Mouse (Mus musculus): ENCODE measurements around the gene Nubp2. TPM values are rescaled to one million over a fixed set of nuclear protein-coding genes. Genes with fewer than 3 reads are reported as not detected.
A peak's percentile ranks its signal among the peaks of the same experiment; 100 is the strongest.

The Nubp2 gene
- total RNA-seq, 2 experiments from 2014 or later, result 51.9 to 55.3 TPM

GRCm38 (mm10) chr17:24867914-24868313 lies 18.2 kb downstream of the Nubp2 start:
- DNase-seq (ENCODE audit: low spot score in 2 of 2), result no peak

GRCm38 (mm10) chr17:24865776-24866175 lies 20.4 kb downstream of the Nubp2 start, which contains the start of gene Igfals:
Gene Igfals, plus strand, starts transcription at chr17:24865997.
- no peak for DNase-seq (ENCODE audit: low spot score in 2 of 2)

GRCm38 (mm10) chr17:24861785-24862184 lies 24.4 kb downstream of the Nubp2 start:
- no peak for DNase-seq (ENCODE audit: low spot score in 2 of 2)

GRCm38 (mm10) chr17:24860076-24860475 lies 26.1 kb downstream of the Nubp2 start:
- DNase-seq (ENCODE audit: low spot score in 2 of 2), result no peak

- DNase-seq (ENCODE audit: low spot score in 2 of 2), result no peak
Observed at GRCm38 (mm10) chr17:24858967-24859366, 27.2 kb downstream of the Nubp2 start.

- DNase-seq (ENCODE audit: low spot score in 2 of 2), result no peak
Observed at GRCm38 (mm10) chr17:24857831-24858470, 28.2 kb downstream of the Nubp2 start.

- no peak for DNase-seq (ENCODE audit: low spot score in 2 of 2)
Observed at GRCm38 (mm10) chr17:24856589-24856988, 29.6 kb downstream of the Nubp2 start.

GRCm38 (mm10) chr17:24855838-24856464 lies 30.2 kb downstream of the Nubp2 start:
- no peak for DNase-seq (ENCODE audit: low spot score in 2 of 2)

GRCm38 (mm10) chr17:24851381-24852125 lies 34.6 kb downstream of the Nubp2 start:
- no peak for DNase-seq (ENCODE audit: low spot score in 2 of 2)

GRCm38 (mm10) chr17:24850773-24851127 lies 35.4 kb downstream of the Nubp2 start:
- DNase-seq (ENCODE audit: low spot score in 2 of 2), result no peak

GRCm38 (mm10) chr17:24850065-24850772 lies 35.9 kb downstream of the Nubp2 start, which contains the start of gene Fahd1:
Gene Fahd1, minus strand, starts transcription at chr17:24850364.
- DNase-seq (ENCODE audit: low spot score in 2 of 2), result peak; percentile 75 to 88

GRCm38 (mm10) chr17:24849733-24850064 lies 36.5 kb downstream of the Nubp2 start:
- DNase-seq (ENCODE audit: low spot score in 2 of 2), result no peak

- no peak for DNase-seq (ENCODE audit: low spot score in 2 of 2)
Observed at GRCm38 (mm10) chr17:24848600-24849031, 37.5 kb downstream of the Nubp2 start.

- no peak for DNase-seq (ENCODE audit: low spot score in 2 of 2)
Observed at GRCm38 (mm10) chr17:24847386-24847785, 38.8 kb downstream of the Nubp2 start.

GRCm38 (mm10) chr17:24844525-24844924 lies 41.6 kb downstream of the Nubp2 start:
- DNase-seq (ENCODE audit: low spot score in 2 of 2), result no peak

- no peak for DNase-seq (ENCODE audit: low spot score in 2 of 2)
Observed at GRCm38 (mm10) chr17:24842631-24843030, 43.5 kb downstream of the Nubp2 start.

- no peak for DNase-seq (ENCODE audit: low spot score in 2 of 2)
Observed at GRCm38 (mm10) chr17:24841133-24841532, 45.0 kb downstream of the Nubp2 start.

- no peak for DNase-seq (ENCODE audit: low spot score in 2 of 2)
Observed at GRCm38 (mm10) chr17:24840341-24840740, 45.8 kb downstream of the Nubp2 start.

GRCm38 (mm10) chr17:24839842-24840241 lies 46.3 kb downstream of the Nubp2 start, which contains the start of gene Hagh:
Gene Hagh, plus strand, starts transcription at chr17:24840143.
- no peak for DNase-seq (ENCODE audit: low spot score in 2 of 2)
